Mouse (Mus musculus): ENCODE measurements around the gene Mlx. TPM values are rescaled to one million over a fixed set of nuclear protein-coding genes. Genes with fewer than 3 reads are reported as not detected.
"Not testable (repeated sequence)": the region's sequence is repeated elsewhere in the genome, so short reads cannot be mapped to it uniquely, and the experiment has no call there.

Mlx gene
- polyA plus RNA-seq, 1 experiment from 2014 or later: 34.5 TPM

- Histone ChIP-seq H3K27me3 (no peaks in the 10 kb centered on the region), H3K4me1 (replicated peaks) (no peaks in the 10 kb centered on the region), H3K4me2 (no peak overlapping the region), H3K9ac (no peak overlapping the region), H3K4me3 (no peak overlapping the region), H3K36me3 (peaks cover 2% of the 10 kb centered on the region; the same call in 1 of the 2 replicates), H3K9me3 (replicated peaks) (no peaks in the 10 kb centered on the region), H3K27ac (no peak overlapping the region)
- no peak for ATAC-seq (replicated peaks; ENCODE audit: insufficient number of reproducible peaks, insufficient read depth, low FRiP score, low read depth)
- WGBS: 78% methylated on average over 4 of the region's 4 CpGs
These were observed 22.3 kb downstream of the Mlx start for GRCm38 (mm10) chr11:101109351-101109750.

GRCm38 (mm10) chr11:101110708-101111107, 23.6 kb downstream of the Mlx start:
- no peaks in the 10 kb centered on the region for H3K9me3 ChIP-seq (replicated peaks)
- WGBS: 56% methylated on average over 5 of the region's 5 CpGs
- ATAC-seq (replicated peaks; ENCODE audit: insufficient number of reproducible peaks, insufficient read depth, low FRiP score, low read depth): no peak
- H3K9ac ChIP-seq: no peak overlapping the region
- no peak overlapping the region for H3K27ac ChIP-seq
- no peak overlapping the region for H3K4me3 ChIP-seq
- H3K4me2 ChIP-seq: no peak overlapping the region
- peaks cover 2% of the 10 kb centered on the region; the same call in 1 of the 2 replicates for H3K4me1 ChIP-seq (replicated peaks)
- no peaks in the 10 kb centered on the region; the same call in 1 of the 2 replicates for H3K36me3 ChIP-seq
- H3K27me3 ChIP-seq: no peaks in the 10 kb centered on the region

DNA sequence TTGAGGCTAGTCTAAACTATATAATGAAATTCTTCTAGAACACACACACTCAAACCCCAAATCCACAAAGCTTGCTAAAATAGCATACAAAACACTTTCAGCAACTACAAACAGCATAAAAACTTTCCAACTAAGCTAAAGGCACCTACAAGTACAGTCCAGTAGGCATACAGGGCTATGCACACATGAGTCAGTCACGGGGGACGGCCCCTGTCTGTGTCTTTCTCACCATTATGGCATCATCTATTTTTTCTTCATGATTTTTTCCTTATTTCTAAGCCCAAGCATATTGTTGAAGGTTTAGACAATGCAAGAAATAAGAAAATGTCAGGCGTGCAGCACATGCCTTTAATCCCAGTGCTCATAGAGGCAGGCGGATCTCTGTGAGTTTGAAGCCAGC, 24.1 kb downstream of the Mlx start:
- ATAC-seq (replicated peaks; ENCODE audit: insufficient number of reproducible peaks, insufficient read depth, low FRiP score, low read depth): no peak
- Histone ChIP-seq H3K27ac (no peak overlapping the region), H3K36me3 (no peaks in the 10 kb centered on the region; the same call in 1 of the 2 replicates), H3K9me3 (replicated peaks) (no peaks in the 10 kb centered on the region), H3K27me3 (no peaks in the 10 kb centered on the region), H3K9ac (no peak overlapping the region), H3K4me2 (no peak overlapping the region), H3K4me3 (no peak overlapping the region), H3K4me1 (replicated peaks) (peaks cover 7% of the 10 kb centered on the region; the same call in 1 of the 2 replicates)
- WGBS: 91% methylated on average over 4 of the region's 4 CpGs

DNA sequence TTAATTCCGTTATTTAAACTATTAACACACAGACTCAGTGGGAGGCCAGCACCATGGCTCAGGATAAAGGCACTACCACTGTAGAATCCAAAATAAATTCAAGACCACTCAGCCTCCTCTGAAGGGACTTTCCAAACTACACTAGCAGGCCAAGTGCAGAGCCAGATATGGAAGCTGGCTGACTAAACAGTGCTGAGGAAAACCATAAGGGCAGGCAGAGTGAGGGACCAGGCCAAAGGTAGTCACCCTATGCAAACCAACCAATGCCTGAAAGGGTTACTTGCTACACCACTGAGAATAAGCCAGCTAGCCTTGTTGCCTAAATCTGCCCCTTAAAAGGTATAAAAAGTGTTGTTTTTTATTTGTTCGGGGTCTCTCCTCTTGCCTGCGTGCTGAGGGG, 25.1 kb downstream of the Mlx start:
- no peaks in the 10 kb centered on the region for H3K9me3 ChIP-seq (replicated peaks)
- no peaks in the 10 kb centered on the region; the same call in 1 of the 2 replicates for H3K36me3 ChIP-seq
- no peak overlapping the region for H3K4me3 ChIP-seq
- H3K27ac ChIP-seq: no peak overlapping the region
- H3K4me2 ChIP-seq: no peak overlapping the region
- no peaks in the 10 kb centered on the region for H3K27me3 ChIP-seq
- H3K4me1 ChIP-seq (replicated peaks): peaks cover 11% of the 10 kb centered on the region; the same call in 1 of the 2 replicates
- WGBS: 93% methylated on average over 3 of the region's 3 CpGs
- ATAC-seq (replicated peaks; ENCODE audit: insufficient number of reproducible peaks, insufficient read depth, low FRiP score, low read depth): no peak
- H3K9ac ChIP-seq: no peak overlapping the region

DNA sequence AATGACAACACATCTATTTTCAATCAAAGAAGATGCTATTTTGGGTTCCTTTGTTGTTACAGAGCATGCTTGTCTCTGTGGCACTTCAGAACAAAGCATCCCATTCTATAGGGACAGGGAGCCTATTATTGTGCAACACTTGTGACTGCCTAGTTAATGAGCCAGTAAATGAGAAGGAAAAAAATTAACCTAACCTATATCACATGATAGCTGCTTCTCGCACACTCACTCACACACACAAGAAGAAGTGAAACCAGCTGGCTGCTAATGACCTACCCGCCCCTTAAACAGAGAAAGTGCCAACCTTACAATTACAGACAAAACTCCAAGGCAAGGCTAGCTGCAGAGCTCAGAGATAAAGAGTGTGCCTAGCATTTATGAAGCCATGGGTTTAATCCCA, 28.5 kb downstream of the Mlx start:
- no peaks in the 10 kb centered on the region for H3K27me3 ChIP-seq
- H3K9ac ChIP-seq: no peak overlapping the region
- peaks cover 29% of the 10 kb centered on the region for H3K4me1 ChIP-seq (replicated peaks)
- no peaks in the 10 kb centered on the region for H3K9me3 ChIP-seq (replicated peaks)
- H3K27ac ChIP-seq: peak overlapping the region; percentile 11; the same call in 1 of the 2 replicates
- H3K4me2 ChIP-seq: no peak overlapping the region
- no peak for ATAC-seq (replicated peaks; ENCODE audit: insufficient number of reproducible peaks, insufficient read depth, low FRiP score, low read depth)
- 76% methylated on average over 2 of the region's 2 CpGs for WGBS
- H3K4me3 ChIP-seq: no peak overlapping the region
- H3K36me3 ChIP-seq: no peaks in the 10 kb centered on the region

DNA sequence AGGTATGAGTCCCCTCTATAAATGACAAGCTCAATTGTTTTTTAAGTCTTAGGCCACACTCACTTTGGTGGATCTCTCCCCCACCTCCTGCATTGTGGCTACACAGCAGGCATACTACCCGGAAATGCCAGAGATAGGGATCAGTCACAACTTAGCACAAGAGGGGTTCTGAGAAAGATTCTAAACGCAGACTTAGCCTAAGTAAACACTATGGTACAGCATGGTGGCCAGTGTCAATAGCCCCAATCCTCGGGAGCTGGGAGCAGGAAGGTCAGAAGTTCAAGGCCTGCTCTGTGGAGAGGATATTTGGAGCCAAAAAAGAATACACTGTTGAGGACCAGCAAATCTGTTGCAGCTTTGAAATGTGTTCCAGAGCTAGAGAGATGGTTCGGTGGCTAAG, 31.0 kb downstream of the Mlx start:
- peaks cover 9% of the 10 kb centered on the region for H3K36me3 ChIP-seq
- H3K4me1 ChIP-seq (replicated peaks): peaks cover 41% of the 10 kb centered on the region
- no peak for ATAC-seq (replicated peaks; ENCODE audit: insufficient number of reproducible peaks, insufficient read depth, low FRiP score, low read depth)
- H3K9ac ChIP-seq: peak overlapping the region; percentile 93
- peak overlapping the region; percentile 38; the same call in 1 of the 2 replicates for H3K27ac ChIP-seq
- H3K4me3 ChIP-seq: peak overlapping the region; percentile 78
- peak overlapping the region; percentile 80 for H3K4me2 ChIP-seq
- no peaks in the 10 kb centered on the region for H3K9me3 ChIP-seq (replicated peaks)
- no peaks in the 10 kb centered on the region for H3K27me3 ChIP-seq
- WGBS: 24% methylated on average over 4 of the region's 4 CpGs

DNA sequence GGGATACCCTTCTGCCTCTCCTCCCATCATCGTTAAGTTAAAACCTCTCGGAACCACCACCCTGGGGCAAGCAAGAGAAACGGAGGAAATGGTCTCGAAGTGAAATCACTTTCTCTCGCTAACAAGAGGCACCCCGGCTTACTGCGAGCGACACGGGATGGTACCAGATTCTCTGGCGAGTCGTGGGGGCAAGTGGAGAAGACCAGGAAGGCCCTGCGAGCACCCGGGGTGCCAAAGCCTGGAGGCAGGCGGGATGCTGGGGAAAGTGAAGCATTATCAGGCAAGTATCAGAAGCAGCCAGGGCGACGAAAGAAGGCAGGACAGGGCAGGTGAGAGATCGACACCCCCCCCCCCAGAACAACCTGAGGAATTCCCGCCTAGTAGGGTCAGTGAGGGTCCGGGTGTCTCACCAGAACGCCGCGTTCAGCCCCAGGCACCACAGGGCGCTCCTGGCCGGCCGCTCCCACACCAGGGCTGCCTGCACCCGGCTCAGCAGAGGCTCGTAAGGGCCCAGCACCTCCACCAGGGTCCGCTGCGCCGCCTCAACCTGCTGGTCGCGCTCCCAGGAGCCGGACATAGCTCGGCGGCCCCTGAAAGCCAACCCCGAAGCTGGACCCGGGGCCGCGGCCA, 32.2 kb downstream of the Mlx start:
- no peaks in the 10 kb centered on the region for H3K9me3 ChIP-seq (replicated peaks)

GRCm38 (mm10) chr11:101119761-101120544, 32.9 kb downstream of the Mlx start, which contains the start of the genes Retreg3 and Tubg1:
Gene Retreg3 (minus strand): TSS chr11:101119893.
Gene Tubg1 (plus strand): TSS chr11:101119938.
- Histone ChIP-seq H3K4me1 (replicated peaks) (peaks cover 41% of the 10 kb centered on the region), H3K4me3 (peak within 1 kb of the TSS; percentile 78), H3K9ac (peak within 1 kb of the TSS; percentile 93), H3K27ac (peak within 1 kb of the TSS; percentile 89), H3K27me3 (no peaks in the 10 kb centered on the region), H3K9me3 (replicated peaks) (no peaks in the 10 kb centered on the region), H3K36me3 (peaks cover 18% of the 10 kb centered on the region), H3K4me2 (peak within 1 kb of the TSS; percentile 84)
- ATAC-seq (replicated peaks; ENCODE audit: insufficient number of reproducible peaks, insufficient read depth, low FRiP score, low read depth): peak; percentile 95
- WGBS: under 1% methylated on average over 61 of the region's 61 CpGs

More for the DNA sequence above, 32.2 kb downstream of the Mlx start:
- peaks cover 41% of the 10 kb centered on the region for H3K4me1 ChIP-seq (replicated peaks)
- ATAC-seq (replicated peaks; ENCODE audit: insufficient number of reproducible peaks, insufficient read depth, low FRiP score, low read depth): peak; percentile 68; the same call in 1 of the 2 replicates
- H3K27me3 ChIP-seq: no peaks in the 10 kb centered on the region
- under 1% methylated on average over 38 of the region's 39 CpGs for WGBS
- peak overlapping the region; percentile 93 for H3K9ac ChIP-seq
- H3K27ac ChIP-seq: peak overlapping the region; percentile 85
- peak overlapping the region; percentile 78 for H3K4me3 ChIP-seq
- peak overlapping the region; percentile 80 for H3K4me2 ChIP-seq
- peaks cover 18% of the 10 kb centered on the region for H3K36me3 ChIP-seq

DNA sequence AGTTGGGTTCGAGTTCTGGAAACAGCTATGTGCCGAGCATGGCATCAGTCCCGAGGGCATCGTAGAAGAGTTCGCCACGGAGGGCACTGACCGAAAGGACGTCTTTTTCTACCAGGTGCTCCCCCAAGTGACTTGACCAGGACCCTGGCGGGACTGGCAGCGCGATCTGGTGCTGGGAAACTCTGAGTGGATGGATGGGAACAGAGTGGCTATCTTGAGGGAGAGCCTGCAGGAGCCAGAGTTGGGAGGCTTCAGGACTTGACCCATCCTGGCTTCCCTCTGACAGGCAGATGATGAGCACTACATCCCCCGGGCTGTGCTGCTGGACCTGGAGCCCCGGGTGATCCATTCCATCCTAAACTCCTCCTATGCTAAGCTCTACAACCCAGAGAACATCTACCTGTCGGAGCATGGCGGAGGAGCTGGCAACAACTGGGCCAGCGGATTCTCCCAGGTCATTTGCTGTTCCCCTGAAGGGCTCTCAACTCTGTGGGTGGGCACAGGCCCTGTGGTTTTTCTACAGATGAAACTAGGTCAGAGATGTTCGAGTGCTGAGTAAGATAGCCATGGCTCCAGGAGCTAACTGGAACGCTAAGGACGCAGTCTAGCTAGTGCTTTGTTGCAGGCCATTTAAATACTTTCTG, 33.6 kb downstream of the Mlx start:
- Histone ChIP-seq H3K4me3 (peak overlapping the region; percentile 78), H3K9ac (peak overlapping the region; percentile 71), H3K4me1 (replicated peaks) (peaks cover 39% of the 10 kb centered on the region), H3K4me2 (peak overlapping the region; percentile 84), H3K27me3 (no peaks in the 10 kb centered on the region), H3K9me3 (replicated peaks) (no peaks in the 10 kb centered on the region), H3K27ac (peak overlapping the region; percentile 89), H3K36me3 (peaks cover 23% of the 10 kb centered on the region)
- 23% methylated on average over 19 of the region's 19 CpGs for WGBS
- ATAC-seq (replicated peaks; ENCODE audit: insufficient number of reproducible peaks, insufficient read depth, low FRiP score, low read depth): no peak

DNA sequence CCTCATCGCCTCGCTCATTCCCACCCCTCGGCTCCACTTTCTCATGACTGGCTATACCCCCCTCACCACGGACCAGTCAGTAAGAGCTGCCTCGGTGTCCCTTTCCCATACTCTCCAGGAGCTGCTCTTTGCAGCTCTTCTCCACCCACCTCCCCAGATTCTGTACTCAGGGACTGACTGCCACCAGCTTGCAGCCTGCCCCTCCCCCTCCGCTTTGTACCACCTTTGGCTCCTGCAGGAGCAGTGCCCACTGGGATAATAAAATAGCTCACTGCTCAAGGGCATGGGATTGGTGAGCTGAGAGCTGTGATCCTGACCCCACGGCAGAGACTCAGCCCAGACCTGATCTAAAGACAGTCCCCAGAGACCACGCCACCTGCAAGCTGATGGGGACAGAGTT, 37.4 kb downstream of the Mlx start:
- WGBS: 90% methylated on average over 8 of the region's 8 CpGs
- H3K4me2 ChIP-seq; ATAC-seq (replicated peaks; ENCODE audit: insufficient number of reproducible peaks, insufficient read depth, low FRiP score, low read depth); H3K27ac ChIP-seq; H3K9ac ChIP-seq; H3K4me3 ChIP-seq; H3K27me3 ChIP-seq; H3K9me3 ChIP-seq (replicated peaks): not testable (repeated sequence)
- Histone ChIP-seq H3K36me3 (peaks cover 35% of the 10 kb centered on the region), H3K4me1 (replicated peaks) (peaks cover 17% of the 10 kb centered on the region)

DNA sequence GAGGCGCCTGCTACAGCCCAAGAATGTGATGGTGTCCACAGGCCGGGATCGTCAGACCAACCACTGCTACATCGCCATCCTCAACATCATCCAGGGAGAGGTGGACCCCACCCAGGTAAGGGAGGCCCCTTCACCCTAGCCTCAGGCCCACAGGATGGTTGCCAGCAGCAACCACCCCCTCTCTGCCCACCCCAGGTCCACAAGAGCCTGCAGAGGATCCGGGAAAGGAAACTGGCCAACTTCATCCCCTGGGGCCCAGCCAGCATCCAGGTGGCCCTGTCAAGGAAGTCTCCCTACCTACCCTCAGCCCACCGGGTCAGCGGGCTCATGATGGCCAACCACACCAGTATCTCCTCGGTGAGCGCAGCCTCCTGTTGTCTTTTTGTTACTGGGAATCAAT, 37.9 kb downstream of the Mlx start:
- H3K36me3 ChIP-seq: peaks cover 35% of the 10 kb centered on the region
- WGBS: 94% methylated on average over 9 of the region's 9 CpGs

More for the DNA sequence above, 37.9 kb downstream of the Mlx start:
- not testable (repeated sequence) for H3K4me2 ChIP-seq; ATAC-seq (replicated peaks; ENCODE audit: insufficient number of reproducible peaks, insufficient read depth, low FRiP score, low read depth); H3K9me3 ChIP-seq (replicated peaks); H3K27me3 ChIP-seq; H3K27ac ChIP-seq; H3K9ac ChIP-seq; H3K4me3 ChIP-seq
- peaks cover 18% of the 10 kb centered on the region for H3K4me1 ChIP-seq (replicated peaks)

Measured in heart, embryonic 15.5 days (tissue).